Mouse (Mus musculus) limb, embryonic 11.5 days (tissue): ENCODE measurements around the gene Rnf6. TPM values are rescaled to one million over a fixed set of nuclear protein-coding genes. Genes with fewer than 3 reads are reported as not detected.

Source experiments
- ATAC-seq: fragments of 200-750 bp; cut with Nextera tagmentation; 2 replicates; pipeline ENCODE4 v1.8.0; 2017; ENCODE audit warnings: low read depth; ENCODE audit not compliant: insufficient number of reproducible peaks, low FRiP score, low TSS enrichment
- DNase-seq: peaks from one replicate; pipeline ENCODE4 v3.0.0-alpha.2; 2015; ENCODE audit warnings: low spot score
- H3K27ac ChIP-seq: fragments of 300-500 bp; sonication (generic); replicated peaks from 2 replicates; pipeline ENCODE4 v1.5.1; 2014; ENCODE audit warnings: low read depth, mild to moderate bottlenecking, low read length
- H3K27me3 ChIP-seq: fragments of 300-500 bp; sonication (generic); 2 replicates; pipeline ENCODE4 v1.6.1; 2014; ENCODE audit warnings: mild to moderate bottlenecking, low read length, mixed read lengths; ENCODE audit not compliant: control insufficient read depth, insufficient read depth
- H3K36me3 ChIP-seq: fragments of 300-500 bp; sonication (generic); 2 replicates; pipeline ENCODE4 v1.6.1; 2014; ENCODE audit warnings: mild to moderate bottlenecking, low read length, moderate library complexity, mixed read lengths; ENCODE audit not compliant: control insufficient read depth, insufficient read depth
- H3K4me1 ChIP-seq: fragments of 300-500 bp; sonication (generic); 2 replicates; pipeline ENCODE4 v1.6.1; 2014; ENCODE audit warnings: low read length, mixed read lengths; ENCODE audit not compliant: control insufficient read depth, insufficient read depth
- H3K4me2 ChIP-seq: fragments of 300-500 bp; sonication (generic); 2 replicates; pipeline ENCODE4 v1.6.1; 2014; ENCODE audit warnings: low read depth, mild to moderate bottlenecking, moderate library complexity; ENCODE audit not compliant: severe bottlenecking
- H3K4me3 ChIP-seq: fragments of 300-500 bp; sonication (generic); 2 replicates; pipeline ENCODE4 v1.5.1; 2014; ENCODE audit warnings: low read depth, low read length
- H3K9ac ChIP-seq: fragments of 300-500 bp; sonication (generic); 2 replicates; pipeline ENCODE4 v1.6.1; 2014; ENCODE audit warnings: mild to moderate bottlenecking, low read length
- H3K9me3 ChIP-seq: fragments of 300-500 bp; sonication (generic); 2 replicates; pipeline ENCODE4 v1.6.1; 2016; ENCODE audit warnings: low read length; ENCODE audit not compliant: control insufficient read depth
- WGBS: fragments of 180-500 bp; shearing (Covaris S2); extraction: QIAGEN DNeasy Blood & Tissue Kit; methylation state at CpG from one replicate; pipeline ENCODE4 v1.1.7; 2014; 5-methylcytosine and 5-hydroxymethylcytosine counted together
- polyA plus RNA-seq: library from polyadenylated mRNA; unstranded; fragments of >200 nt; fragmentation: Nextera tagmentation; extraction: Ambion mirVana; gene quantifications from 2 replicates; pipeline ENCODE4 v1.2.1, GENCODE M21; 2014

Rnf6 gene
- 25.3 and 26.2 TPM in 2 replicates for polyA plus RNA-seq

DNA sequence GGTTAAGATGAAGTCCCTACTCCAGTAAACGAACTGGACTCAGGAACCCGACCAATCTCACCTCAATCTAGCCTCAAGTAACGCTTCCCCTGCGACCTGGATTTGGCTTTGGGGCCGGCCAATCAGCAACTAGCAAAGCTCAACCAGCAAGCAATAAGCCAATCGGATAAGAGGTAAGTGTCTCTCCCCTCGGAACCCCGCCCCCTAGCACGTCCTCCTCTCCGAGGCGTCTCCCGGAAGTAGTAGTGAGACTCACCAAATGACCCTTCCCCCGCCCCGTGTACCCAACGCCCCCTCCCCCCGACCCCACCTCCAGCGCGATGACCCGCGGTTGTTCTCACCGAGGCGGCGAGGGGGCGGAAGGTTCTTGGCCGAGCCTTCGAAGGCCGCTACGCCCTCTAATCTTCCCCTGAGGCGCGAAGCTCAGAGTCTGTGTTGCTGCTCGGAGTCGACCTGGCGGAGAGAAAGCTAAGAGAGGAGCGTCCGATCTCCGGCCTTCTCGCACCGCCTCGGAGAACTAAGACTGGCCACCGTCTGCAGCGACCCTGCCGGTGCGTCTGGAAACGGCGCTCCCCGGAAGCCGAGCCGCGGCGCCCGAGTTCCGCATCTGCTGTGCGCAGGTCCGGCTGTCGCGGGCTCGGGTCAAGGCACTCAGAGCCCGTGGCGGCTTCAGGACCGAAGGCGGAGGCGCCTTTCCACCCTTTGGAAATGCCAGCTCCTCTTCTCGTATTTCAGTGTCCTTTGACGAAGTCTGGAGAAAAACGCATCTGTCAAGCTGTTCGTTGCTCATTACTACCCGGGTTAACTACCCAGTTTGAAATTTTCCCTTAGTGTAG is at the start of gene Rnf6:
Rnf6 (minus strand) TSS at position 677 of the 836 bp plus-strand sequence.
- Histone ChIP-seq H3K4me1 (0 out of 2 replicates have a peak, but pooled peaks cover 3% of the 10 kb centered on the region), H3K27me3 (no peaks in the 10 kb centered on the region), H3K4me2 (peak within 1 kb of the TSS; percentile 56), H3K27ac (peak within 1 kb of the TSS; percentile 72), H3K9ac (peak within 1 kb of the TSS; percentile 71), H3K36me3 (no peaks in the 10 kb centered on the region), H3K4me3 (peak within 1 kb of the TSS; percentile 52), H3K9me3 (no peaks in the 10 kb centered on the region)
- ATAC-seq (peak; percentile 99), DNase-seq (peak; percentile 94)
- WGBS, result under 1% methylated on average over 67 of the region's 67 CpGs

DNA sequence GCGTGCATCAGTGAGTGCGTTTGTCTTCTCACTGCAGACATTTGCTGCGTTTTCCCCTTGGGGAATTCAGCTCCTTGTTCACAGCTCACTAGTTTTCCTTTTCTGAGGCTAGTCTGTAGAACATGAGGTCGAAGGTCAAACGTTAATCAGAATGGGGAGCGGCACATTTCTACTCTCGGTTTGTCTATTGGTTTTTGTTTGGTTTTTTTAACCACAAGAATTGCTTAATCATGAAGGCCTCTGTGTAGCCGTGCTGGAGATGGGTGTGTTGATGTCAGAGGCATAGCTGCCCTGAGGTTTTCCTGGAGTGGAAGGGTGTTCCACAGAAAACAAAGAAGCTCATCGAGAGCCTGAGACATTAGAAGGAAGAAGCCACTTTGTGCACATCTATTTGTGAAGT is 49.2 kb upstream of the Rnf6 start:
- 93% methylated on average over 9 of the region's 9 CpGs for WGBS
- Histone ChIP-seq H3K9me3 (no peaks in the 10 kb centered on the region), H3K27ac (no peak overlapping the region), H3K27me3 (no peaks in the 10 kb centered on the region), H3K36me3 (peaks cover 4% of the 10 kb centered on the region), H3K4me3 (no peak overlapping the region), H3K4me2 (no peak overlapping the region), H3K4me1 (no peaks in the 10 kb centered on the region), H3K9ac (no peak overlapping the region)
- ATAC-seq (no peak), DNase-seq (no peak)

DNA sequence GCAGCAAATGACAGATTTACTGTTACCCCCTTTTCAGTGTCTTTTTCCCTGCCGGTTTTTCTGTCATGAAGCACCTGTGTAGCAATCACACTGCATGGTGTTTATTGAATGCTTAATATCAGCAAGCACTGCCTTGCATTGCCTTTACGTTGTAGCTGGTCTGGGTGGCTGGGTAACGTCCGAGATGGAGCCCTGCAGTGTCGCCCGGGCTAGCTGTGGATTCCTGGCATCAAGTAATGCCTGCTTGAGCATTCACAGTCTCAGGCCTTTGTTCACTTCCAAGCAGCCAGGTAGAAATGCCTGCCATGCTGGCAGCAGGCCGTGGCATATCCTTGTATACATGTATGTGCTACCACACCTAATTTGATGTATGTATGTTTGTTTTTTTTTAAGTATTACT is 46.4 kb upstream of the Rnf6 start:
- H3K4me2 ChIP-seq, result no peak overlapping the region
- WGBS, result 90% methylated on average over 7 of the region's 7 CpGs
- H3K4me1 ChIP-seq, result no peaks in the 10 kb centered on the region
- H3K9ac ChIP-seq, result no peak overlapping the region
- no peaks in the 10 kb centered on the region for H3K9me3 ChIP-seq
- H3K4me3 ChIP-seq, result no peak overlapping the region
- DNase-seq (no peak), ATAC-seq (no peak)
- no peaks in the 10 kb centered on the region for H3K27me3 ChIP-seq
- H3K36me3 ChIP-seq, result peaks cover 4% of the 10 kb centered on the region
- H3K27ac ChIP-seq, result no peak overlapping the region

DNA sequence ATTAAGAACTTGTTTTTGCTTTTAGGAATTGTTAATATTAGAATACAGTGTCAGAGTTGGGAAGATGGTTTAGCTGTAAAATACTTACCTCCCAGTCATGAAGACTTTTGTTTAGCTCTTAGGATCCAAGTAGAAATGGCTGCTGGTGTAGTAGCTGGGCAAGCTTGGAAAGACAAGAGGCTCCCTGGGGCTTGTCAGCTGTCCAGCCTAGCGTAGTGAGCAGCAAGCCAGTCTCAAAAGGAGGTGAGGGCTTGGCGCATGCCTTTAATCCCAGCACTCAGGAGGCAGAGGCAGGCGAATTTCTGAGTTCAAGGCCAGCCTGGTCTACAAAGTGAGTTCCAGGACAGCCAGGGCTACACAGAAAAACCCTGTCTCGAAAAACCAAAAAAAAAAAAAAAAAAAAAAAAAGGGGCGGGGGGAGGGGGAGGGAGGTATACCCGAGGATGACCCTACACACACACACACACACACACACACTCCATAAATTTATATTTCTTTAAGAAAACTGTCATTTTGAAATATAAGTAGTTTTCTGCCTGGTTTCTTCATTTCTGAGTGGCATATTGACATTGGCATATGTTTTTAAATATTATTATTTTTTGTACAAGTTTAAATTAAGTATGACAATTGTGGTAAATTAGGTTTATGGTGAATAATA is 44.7 kb upstream of the Rnf6 start:
- H3K4me1 ChIP-seq, result no peaks in the 10 kb centered on the region
- DNase-seq (no peak), ATAC-seq (no peak)
- H3K9me3 ChIP-seq, result no peaks in the 10 kb centered on the region
- no peak overlapping the region for H3K27ac ChIP-seq
- H3K36me3 ChIP-seq, result no peaks in the 10 kb centered on the region
- H3K27me3 ChIP-seq, result no peaks in the 10 kb centered on the region
- 88% methylated on average over 4 of the region's 6 CpGs for WGBS
- H3K4me3 ChIP-seq, result no peak overlapping the region
- H3K9ac ChIP-seq, result no peak overlapping the region
- no peak overlapping the region for H3K4me2 ChIP-seq

DNA sequence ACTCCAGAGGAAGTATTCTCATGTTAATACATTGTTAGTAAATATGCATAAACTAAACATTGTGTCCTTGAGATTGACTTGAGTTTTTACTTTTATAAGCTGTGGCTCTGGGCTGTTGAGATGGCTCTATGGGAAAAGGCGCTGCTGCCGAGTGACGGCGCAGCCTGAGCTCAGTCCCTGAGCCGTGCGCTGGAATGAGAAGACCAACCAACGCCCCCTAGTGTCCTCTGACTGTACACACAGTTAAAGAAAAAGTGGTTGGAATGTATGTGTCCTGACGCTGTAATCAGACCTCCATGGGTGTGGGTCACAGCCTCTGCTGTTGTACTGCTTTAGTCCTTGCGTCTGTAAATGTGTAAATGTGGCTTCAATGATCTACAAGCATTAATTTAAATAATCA is 38.6 kb upstream of the Rnf6 start:
- H3K36me3 ChIP-seq, result 0 out of 2 replicates have a peak, but pooled peaks cover 2% of the 10 kb centered on the region
- no peak overlapping the region for H3K9ac ChIP-seq
- no peak overlapping the region for H3K27ac ChIP-seq
- H3K4me3 ChIP-seq, result no peak overlapping the region
- H3K9me3 ChIP-seq, result no peaks in the 10 kb centered on the region
- H3K27me3 ChIP-seq, result no peaks in the 10 kb centered on the region
- no peak for DNase-seq
- WGBS, result 54% methylated on average over 9 of the region's 9 CpGs
- no peak for ATAC-seq
- H3K4me1 ChIP-seq, result no peaks in the 10 kb centered on the region
- H3K4me2 ChIP-seq, result no peak overlapping the region

DNA sequence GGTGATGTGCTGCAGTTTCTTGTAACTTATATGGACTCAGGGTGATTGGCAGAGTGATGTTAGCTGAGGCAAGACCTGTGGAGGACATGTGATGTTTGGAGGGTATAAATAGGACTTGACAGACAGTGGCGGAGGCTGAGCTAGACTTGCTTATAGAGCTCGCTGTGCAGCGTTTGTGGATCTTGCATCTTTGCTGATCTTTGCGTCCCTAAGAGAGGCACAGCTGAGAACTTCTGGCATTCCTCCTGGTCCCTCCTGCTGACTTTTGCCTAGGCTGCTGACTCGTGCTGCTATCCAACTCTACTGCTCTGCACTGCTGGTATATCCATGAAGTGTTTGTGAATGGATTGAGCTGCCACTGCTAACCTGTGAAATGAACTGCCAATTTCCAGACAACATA is 32.3 kb upstream of the Rnf6 start:
- no peaks in the 10 kb centered on the region for H3K4me1 ChIP-seq
- H3K9me3 ChIP-seq, result no peaks in the 10 kb centered on the region
- no peak overlapping the region for H3K4me3 ChIP-seq
- no peak overlapping the region for H3K4me2 ChIP-seq
- no peaks in the 10 kb centered on the region for H3K36me3 ChIP-seq
- no peak overlapping the region for H3K27ac ChIP-seq
- DNase-seq (no peak), ATAC-seq (no peak)
- no peaks in the 10 kb centered on the region for H3K27me3 ChIP-seq
- H3K9ac ChIP-seq, result no peak overlapping the region
- WGBS, result 92% methylated on average over 5 of the region's 5 CpGs

DNA sequence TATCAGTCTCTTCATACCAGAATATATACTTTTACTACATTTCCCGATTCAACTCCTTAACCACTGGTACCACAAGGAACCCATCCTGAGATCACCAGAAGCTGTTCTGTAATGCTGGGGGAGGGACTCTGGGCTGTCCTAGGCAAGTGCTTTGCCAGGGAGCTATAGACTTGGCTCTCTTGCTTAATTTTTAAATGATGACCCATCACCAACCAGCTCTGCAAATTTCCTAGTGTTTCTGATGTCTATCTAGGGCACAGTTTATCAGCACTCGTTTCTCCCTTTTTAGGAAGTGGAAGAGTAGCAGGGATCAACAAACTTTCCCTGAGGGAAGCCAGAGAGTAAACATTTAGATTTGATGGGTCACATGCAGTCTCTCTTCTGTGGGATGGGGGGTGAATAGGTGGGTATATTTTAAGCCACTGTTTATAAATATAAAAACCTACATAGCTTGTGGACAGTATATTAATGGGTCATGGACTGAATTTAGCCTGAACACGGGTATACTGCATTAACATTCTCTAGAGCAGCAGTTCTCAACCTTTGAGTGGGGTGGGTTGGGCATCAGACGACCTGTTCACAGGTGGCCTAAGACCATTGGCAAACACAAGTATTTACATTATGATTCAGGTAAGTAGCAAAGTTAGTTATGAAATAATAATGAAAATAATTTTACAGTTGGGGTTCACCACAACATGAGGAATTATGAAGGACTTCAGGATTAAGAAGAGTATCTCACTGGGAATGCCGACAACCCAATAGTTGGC is 30.5 kb upstream of the Rnf6 start:
- WGBS, result 88% methylated on average over 5 of the region's 5 CpGs
- no peak for DNase-seq
- no peak for ATAC-seq

DNA sequence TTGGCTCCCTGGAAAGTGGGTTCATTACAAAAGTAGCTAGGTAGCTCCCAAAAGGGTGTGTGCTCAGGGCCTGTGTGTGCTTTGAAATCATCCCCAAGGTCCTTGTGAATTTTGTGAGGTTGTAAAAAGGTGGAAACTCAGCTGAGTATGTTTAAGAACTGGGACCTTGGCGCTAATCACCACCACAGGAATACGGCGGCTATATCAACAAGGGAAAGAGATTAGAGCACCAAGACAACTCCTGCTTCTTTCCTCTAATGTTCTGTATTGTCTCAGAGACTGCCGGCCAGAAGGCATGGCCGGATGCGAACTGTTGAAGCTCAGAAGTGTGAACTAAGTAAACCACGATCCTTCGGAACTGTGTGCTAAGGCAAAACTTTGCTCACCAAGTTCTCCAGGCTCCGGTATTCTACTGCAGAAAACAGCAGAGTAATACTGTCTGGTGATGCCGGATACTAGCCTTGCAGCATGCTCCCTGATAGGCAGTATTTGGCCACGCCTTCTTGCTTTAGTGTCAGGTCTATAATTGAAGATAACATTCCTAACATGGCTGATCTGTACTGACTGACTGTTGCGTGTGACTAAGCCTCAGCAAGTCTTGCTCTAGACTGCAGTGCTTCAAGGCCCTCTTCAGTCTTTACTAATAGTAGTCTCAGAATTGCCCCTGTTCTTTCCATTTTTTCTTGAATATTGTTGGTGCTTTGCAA is 29.2 kb upstream of the Rnf6 start:
- H3K36me3 ChIP-seq, result no peaks in the 10 kb centered on the region
- no peak for DNase-seq
- no peak overlapping the region for H3K4me2 ChIP-seq
- no peaks in the 10 kb centered on the region for H3K4me1 ChIP-seq
- H3K9me3 ChIP-seq, result no peaks in the 10 kb centered on the region
- no peak overlapping the region for H3K27ac ChIP-seq
- no peak overlapping the region for H3K4me3 ChIP-seq
- H3K27me3 ChIP-seq, result no peaks in the 10 kb centered on the region
- no peak overlapping the region for H3K9ac ChIP-seq
- 88% methylated on average over 12 of the region's 12 CpGs for WGBS
- ATAC-seq, result no peak

More for the DNA sequence above, 30.5 kb upstream of the Rnf6 start:
- no peak overlapping the region for H3K4me2 ChIP-seq
- no peaks in the 10 kb centered on the region for H3K36me3 ChIP-seq
- H3K27me3 ChIP-seq, result no peaks in the 10 kb centered on the region
- H3K4me3 ChIP-seq, result no peak overlapping the region
- H3K4me1 ChIP-seq, result no peaks in the 10 kb centered on the region
- H3K9ac ChIP-seq, result no peak overlapping the region
- H3K27ac ChIP-seq, result no peak overlapping the region
- H3K9me3 ChIP-seq, result no peaks in the 10 kb centered on the region
